Mouse (Mus musculus) lung, postnatal 25 days (tissue): ENCODE data around the gene Hist1h2ad.
"Not testable (repeated sequence)": the region's sequence is repeated elsewhere in the genome, so short reads cannot be mapped to it uniquely, and the experiment has no call there.

Experiments
- DNase-seq: peaks from one replicate; pipeline ENCODE4 v3.0.0; 2022; ENCODE audit warnings: low spot score

Gene Hist1h2ad

DNA sequence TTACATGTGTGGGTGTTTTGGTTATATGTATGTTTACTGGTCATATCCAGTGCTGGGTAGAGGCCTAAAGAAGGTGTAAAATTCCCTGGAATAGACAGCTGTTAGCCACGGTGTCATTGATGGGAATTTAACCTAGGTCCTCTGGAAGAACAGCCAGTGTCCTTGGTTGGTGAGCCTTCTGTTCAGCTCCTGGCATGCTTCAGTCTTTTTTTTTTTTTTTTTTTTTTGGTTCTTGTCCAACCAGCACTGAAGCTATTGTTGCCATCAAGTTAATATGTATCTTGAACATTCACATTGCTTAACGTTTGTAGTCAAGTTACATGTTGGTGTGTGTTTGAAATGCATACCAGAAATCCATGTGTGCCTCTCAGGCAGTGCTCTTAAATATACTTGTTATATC lies 9.7 kb upstream of the Hist1h2ad start:
- DNase-seq = no peak

DNA sequence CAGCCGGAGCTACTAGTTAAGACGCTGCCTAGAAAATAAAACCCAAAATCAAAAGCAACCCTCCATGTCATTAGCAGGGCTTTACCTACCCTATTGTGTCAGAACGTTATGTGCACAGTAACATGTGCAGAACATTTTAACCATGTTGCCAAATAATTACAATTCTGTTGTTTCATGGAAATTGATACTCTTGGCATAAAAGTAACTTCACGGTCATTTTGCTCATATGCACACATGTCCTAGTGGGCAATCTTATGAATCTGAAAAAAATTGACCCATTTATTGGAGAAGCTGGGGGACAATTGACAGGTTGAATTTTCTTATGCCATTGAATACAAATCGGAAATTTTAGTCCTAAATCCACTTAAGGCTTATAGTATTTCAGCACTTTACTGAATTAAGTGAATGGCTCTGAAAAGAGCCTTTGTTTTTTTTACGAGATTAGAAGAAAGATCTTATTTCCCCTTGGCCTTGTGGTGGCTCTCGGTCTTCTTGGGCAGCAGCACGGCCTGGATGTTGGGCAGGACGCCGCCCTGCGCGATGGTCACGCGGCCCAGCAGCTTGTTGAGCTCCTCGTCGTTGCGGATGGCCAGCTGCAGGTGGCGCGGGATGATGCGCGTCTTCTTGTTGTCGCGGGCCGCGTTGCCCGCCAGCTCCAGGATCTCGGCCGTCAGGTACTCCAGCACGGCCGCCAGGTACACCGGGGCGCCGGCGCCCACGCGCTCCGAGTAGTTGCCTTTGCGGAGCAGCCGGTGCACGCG lies 3.7 kb upstream of the Hist1h2ad start:
- DNase-seq = not testable (repeated sequence)

DNA sequence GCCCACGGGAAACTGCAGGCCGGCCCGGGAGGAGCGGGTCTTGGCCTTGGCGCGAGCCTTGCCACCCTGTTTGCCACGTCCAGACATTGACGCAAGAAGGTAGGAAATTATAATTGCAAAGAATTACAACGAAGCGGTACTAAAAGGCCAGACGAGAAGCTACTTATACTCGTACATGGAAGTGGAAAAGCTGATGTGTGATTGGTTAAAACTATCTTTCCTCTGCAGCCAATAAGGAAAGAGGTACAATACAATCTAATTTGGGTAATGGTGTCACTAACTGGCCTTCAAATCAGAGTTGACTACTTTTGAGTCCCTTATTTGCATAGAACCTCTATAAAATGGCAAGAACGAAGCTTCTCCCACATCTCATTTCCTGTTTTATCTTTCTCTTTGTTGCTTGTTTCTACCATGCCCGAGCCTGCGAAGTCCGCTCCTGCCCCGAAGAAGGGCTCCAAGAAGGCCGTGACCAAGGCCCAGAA lies 3.1 kb upstream of the Hist1h2ad start, which contains the start of the genes Hist1h2ae and Hist1h2bg:
Gene Hist1h2ae, minus strand, starts transcription at position 199 of the 482 bp plus-strand sequence.
Gene Hist1h2bg, plus strand, starts transcription at position 375 of the 482 bp plus-strand sequence.
- DNase-seq = peak; percentile 93

DNA sequence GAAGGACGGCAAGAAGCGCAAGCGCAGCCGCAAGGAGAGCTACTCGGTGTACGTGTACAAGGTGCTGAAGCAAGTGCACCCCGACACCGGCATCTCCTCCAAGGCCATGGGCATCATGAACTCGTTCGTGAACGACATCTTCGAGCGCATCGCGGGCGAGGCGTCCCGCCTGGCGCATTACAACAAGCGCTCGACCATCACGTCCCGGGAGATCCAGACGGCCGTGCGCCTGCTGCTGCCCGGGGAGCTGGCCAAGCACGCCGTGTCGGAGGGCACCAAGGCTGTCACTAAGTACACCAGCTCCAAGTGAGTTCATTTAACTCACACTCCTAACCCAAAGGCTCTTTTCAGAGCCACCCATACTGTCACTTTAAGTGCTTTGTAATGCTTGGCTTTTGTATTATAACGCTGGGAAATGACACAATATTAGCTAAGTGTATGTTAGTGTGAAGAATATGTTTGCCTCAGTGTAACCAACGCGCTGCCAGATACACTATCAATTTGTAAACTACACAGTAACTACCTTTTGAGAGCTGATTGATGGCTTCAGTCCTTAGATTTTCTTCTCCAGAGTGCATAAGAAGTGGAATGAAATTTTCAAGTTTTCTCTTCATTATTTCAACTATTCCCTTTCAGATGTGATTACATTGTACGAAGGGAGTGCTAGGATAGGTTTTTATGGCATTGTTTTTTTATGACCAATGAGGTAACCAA lies 2.5 kb upstream of the Hist1h2ad start:
- not testable (repeated sequence) for DNase-seq

DNA sequence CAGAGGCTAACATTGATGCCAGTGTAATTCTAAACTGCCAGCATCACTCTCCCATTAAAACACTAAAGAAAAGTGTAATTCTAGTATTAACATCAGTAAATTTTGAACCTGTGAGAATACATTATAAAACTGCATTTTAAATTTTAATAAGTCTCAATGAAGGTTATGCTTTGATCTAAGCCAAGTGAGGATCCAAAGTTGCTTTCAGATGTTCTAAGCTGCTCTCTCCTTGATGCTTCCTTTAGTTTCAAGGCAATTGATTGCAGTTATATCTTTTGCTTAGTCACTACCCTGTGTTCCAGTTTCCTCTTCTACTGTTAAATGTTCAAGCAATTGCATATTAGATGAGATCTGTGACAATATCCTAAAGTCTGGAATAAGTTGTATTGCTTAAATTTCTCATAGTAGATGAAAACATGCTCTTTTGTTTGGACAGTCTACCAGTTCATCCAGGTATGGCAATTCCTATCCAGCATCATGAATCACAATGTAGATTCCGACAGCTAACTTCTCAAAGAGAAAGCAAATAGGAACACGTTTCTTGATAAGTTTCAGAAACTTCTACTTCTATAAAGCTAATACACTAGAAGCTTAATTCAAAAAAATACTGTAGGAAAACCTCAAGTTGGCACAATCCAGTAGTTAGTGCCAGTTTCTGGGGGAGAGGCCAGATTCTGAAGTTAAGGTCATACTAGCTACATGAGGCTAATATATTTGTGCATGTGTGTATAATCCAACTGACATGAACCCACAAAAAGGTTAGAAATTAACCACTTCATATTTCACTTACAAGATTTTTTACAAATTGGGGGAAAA lies 1.8 kb upstream of the Hist1h2ad start:
- no peak for DNase-seq

DNA sequence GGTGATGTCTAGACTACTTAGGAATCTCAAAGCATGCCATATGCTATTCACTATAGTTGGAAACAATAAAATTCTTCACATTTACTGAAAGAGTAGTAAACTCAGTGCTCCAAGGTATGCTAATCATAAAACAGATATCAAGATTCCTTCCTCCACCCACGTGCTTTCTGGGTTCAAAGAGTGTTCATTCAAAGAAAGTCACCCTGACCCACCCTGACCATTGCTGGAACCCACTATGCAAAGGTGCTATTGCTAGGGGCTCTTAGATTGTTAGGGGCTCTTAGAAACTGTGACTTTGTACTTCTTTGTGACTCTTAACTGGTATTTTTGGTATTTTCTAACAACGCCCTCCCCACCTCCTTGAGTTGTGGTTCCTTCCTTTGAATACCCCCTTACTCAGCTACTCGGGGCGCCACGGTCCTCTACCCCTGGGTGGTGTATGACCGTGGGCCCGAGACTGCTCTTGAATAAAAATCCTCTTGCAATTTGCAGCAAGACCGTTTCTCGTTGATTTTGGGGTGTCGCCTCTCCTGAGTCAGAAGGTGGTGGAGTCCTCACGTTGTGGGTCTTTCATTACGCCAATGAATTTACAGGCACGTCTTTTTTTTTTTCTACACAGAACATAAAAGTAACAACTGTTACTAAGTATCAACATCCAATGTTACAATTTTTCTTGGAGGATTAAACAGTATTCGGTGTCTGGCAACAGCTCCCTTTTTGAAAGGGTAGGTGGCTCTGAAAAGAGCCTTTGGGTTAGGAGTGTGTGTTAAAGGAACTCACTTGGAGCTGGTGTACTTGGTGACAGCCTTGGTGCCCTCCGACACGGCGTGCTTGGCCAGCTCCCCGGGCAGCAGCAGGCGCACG lies 915 bp upstream of the Hist1h2ad start:
- DNase-seq = not testable (repeated sequence)

DNA sequence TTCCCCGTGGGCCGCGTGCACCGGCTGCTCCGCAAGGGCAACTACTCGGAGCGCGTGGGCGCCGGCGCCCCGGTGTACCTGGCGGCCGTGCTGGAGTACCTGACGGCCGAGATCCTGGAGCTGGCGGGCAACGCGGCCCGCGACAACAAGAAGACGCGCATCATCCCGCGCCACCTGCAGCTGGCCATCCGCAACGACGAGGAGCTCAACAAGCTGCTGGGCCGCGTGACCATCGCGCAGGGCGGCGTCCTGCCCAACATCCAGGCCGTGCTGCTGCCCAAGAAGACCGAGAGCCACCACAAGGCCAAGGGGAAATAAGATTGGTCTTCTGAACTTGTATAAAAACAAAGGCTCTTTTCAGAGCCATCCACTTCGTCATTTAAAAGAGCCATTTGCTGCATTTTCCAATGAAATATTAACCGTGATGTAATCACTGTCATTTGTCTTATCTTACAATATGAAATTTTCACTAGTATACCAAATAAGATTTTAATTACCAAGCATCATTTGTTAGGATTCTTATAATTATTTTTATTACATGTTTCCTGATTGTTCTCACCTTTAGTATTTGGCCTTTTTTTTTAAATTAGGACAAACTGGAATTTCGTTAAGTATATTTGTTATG lies 477 bp downstream of the Hist1h2ad start:
- not testable (repeated sequence) for DNase-seq

DNA sequence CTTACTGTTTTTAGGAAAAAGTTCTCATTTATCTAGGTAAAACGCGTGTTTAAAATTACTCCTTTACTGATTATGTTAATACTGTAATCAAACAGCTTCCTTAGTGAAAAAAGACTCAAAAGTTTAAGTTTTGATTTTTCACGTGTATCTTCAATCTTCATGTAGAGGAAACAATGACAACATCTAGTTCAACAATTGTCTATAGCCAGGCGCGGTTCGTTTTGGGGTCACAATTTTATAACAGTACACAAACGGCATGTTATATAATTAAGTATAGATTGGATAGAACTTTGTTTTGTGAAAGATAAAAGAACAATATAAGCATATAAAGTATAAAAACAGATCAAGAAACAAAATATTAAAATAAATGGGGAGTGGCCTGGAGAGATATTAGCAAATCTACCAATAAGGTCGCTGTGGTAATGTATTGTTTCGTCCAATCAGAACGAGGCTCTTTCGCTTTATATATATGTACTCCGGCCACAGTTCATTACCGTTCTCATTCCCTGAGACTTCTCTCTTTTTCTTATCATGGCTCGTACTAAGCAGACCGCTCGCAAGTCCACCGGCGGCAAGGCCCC lies 1.2 kb downstream of the Hist1h2ad start, which contains the start of gene Hist1h3d:
Gene Hist1h3d, plus strand, starts transcription at position 493 of the 581 bp plus-strand sequence.
- DNase-seq = peak; percentile 78

DNA sequence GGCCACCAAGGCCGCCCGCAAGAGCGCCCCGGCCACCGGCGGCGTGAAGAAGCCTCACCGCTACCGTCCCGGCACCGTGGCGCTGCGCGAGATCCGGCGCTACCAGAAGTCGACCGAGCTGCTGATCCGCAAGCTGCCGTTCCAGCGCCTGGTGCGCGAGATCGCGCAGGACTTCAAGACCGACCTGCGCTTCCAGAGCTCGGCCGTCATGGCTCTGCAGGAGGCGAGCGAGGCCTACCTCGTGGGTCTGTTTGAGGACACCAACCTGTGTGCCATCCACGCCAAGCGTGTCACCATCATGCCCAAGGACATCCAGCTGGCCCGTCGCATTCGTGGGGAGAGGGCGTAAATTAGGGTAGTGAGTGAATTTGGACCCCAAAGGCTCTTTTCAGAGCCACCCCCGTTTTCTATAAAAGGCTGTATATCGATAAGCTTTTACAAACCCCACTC lies 1.7 kb downstream of the Hist1h2ad start:
- not testable (repeated sequence) for DNase-seq

DNA sequence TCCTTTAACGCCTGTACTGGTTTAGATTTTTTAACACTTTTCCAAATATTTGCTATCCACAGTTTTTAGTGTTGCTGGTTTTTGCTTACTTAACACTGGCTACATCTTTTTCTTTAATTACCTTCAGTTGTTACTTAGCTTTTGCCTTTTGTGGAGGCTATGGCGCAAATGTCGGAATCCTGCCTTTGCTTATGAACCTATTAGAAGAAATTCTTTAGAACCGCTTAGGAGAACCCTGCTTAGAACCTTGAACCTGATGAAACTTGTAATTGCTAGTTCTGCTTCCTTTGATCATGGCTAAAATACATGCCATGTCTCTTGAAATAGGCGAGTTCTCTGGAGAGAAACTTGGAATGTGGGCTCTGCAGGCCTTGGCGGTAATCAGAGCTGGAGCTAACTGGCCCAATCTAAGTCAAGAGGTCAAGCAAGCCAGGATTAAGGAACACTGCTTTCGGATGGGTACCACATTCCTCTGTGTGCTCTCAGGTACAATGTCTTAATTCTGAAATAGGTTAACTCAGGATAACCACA lies 2.2 kb downstream of the Hist1h2ad start:
- DNase-seq = no peak

DNA sequence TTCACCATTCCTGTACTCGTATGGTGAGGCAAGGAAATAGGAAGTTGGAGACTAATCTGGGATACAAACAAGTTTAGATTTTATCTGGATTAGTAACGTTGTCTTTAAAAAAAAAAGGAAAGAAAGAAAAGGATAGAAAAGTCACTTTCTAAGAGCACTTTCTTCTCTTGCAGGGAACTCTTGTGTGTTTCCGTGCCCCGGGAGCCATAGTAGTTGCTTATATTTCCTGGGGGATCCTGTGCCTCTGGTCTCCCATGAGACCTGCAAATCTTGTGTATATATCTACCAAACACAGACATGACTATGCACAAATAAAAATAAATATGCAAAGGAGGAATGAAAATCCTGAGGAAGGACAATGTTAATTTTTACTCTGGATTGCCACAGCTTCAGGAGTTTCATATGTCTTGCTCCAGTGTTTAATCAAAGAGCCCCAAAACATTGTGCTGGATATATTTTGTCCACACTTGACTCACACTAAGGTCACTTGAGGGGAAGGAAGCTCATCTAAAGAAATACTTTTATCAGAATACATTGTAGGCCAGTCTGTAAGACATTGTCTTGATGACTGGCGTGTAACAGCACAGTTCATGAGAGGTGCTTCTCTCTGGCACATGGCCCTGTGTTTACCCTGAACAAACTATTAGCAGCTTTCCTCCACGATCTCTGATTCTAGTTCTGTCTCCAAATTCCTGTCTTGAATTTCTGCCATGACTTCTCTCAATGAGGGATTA lies 2.9 kb downstream of the Hist1h2ad start:
- DNase-seq = no peak

DNA sequence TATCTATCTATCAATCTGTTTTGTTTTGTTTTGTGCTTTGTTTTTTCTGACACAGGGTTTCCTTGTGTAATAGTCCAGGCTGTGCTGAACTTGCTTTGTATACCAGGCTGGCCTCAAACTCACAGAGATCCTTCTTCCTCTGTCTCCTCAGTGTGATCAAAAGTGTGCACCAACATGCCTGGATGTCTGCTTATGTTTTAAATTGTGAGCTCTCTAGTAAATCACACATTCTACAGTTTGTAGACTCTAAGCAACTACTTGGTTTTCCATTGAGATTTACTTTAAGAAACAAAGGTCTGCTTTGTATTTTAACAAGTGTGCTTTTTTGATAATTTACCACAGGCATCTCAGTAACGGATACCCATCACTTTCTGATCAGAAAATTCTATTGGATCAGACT lies 3.7 kb downstream of the Hist1h2ad start:
- no peak for DNase-seq

DNA sequence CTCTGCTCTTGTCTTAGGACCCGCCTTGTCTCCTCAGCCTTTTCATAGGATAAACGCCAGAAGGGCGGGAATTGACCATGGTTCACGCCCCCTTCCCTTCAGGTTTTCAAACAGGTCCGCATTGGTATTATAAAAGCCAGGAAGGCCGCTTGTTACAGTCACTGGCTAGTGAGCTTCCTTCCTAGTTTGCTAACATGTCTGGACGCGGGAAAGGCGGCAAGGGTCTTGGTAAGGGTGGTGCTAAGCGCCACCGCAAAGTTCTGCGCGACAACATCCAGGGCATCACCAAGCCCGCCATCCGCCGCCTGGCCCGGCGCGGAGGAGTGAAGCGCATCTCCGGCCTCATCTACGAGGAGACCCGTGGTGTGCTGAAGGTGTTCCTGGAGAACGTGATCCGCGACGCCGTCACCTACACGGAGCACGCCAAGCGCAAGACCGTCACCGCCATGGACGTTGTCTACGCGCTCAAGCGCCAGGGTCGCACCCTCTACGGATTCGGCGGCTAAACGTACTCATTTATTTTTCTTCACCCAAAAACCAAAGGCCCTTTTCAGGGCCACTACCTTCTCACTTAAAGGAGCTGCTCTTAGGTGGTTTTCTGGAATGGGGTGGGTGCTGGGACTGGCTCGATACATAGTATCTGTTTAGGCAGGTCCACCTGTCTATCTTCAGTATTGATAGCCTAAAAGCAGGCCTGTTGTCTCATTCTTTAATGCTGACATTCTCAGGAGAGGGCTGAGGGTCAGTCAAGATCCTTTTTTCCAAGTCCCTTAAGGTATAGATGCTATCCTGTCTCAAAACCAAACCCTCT lies 7.4 kb downstream of the Hist1h2ad start, which contains the start of gene Hist1h4d:
Gene Hist1h4d, plus strand, starts transcription at position 191 of the 811 bp plus-strand sequence.
- peak; percentile 99 for DNase-seq

DNA sequence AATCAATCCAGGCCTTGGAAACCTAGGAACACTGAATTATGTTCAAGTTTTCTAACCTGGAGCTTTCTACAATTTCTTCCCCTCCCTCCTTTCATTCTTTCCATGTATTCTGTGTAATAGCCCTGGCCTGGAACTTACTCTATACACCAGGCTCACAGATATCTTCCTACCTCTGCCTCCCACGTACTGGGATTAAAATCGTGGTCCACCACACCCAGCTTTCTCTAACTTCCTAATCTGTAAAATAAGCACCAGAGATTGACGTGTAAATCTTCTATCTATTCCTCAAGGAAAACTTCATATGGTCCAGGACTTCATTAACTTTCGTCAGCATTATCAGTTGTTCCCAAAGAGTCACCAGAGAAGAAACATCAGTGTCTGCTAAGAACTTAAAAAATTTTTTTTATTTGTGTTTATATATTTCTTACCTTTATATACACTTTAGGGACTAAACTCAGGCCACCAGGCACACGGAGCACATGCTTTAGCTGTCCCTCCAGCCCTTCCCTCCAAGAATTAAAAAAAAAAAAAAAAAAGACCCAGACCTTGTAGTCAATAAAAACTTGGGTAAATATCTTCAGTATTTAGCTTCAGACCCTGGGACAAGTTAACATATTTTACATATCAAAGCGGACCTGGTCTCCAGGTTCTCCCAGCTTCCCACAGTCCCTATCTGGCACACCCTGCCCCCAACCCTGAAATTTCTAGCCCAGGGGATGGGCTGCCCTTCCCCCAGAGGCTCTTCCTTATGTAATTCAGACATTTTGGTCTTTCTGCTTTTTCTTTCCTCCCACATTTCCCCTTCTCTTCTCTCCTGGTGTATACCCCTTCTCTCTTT lies 8.3 kb downstream of the Hist1h2ad start:
- no peak for DNase-seq

DNA sequence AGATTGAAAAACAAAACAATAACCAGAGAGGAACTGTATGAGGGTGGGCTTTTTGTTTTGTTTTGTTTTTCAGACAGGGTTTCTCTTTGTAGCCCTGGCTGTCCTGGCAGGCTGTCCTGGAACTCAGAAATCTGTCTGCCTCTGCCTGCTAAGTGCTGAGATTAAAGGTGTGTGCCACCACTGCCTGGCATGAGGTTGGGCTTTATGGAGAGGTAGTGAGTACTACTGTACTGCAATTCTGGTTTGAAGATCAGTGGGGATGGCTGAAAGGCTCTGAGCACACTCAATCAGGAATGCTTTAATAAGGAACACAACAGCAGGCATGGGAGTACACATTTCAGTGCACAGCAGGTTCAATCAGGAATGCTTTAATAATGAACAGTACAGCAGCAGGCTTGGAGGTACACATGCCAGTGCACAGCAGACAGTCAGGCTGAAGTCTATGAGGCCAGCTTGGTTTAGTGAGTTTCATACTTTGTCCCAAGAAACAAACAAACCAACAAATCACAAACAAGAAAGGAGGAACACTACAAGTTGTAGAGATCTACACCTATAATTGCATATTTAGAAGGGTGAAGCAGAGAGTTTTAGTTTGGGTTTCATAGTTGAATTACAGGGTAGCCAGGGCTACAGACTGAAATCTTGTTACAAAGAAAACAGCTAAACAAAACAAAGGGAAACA lies 9.3 kb downstream of the Hist1h2ad start:
- no peak for DNase-seq

DNA sequence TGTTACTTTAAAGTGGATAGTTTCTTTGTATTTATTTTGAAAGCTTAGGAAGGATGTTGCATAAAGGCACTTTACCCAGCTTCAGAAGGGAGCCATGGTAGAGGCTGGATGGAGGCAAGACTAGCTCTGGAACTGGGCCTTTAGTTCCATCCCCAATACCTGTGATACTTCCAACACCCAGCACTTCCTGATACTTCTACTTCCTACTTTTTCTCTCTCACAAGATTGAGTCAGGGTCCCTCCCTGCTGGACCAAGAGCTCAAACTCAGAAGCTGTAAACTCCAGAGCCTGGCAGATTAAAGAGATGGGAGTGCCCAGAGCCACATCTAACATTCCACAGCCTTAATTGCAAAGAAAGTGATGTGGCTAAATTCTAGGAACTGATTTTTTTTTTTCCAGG lies 10.2 kb downstream of the Hist1h2ad start:
- DNase-seq = no peak

DNA sequence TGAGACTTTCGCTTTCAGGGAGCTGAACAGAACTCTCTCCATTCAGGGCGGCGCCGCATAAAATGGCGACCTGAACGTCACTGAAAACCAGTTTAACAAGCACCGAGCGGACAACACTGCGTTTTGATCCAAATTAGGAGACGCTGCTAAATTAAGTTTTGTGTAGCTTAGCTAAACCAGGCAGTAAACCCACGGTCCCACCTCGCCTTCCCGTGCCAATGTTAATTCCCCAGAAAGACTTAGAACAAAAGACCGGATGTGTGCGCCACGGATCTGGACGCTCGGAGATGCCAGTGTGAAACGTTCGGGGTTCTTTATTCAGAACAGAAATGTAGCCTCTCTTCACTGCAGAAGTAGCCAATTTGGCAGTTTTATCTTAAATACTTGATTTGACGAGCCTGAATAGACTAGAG lies 10.9 kb downstream of the Hist1h2ad start:
- DNase-seq = peak; percentile 84
